Mouse (Mus musculus): Measurements from ENCODE around the gene Coq2. TPM values are rescaled to one million over a fixed set of nuclear protein-coding genes. Genes with fewer than 3 reads are reported as not detected.

The Coq2 gene
- total RNA-seq, 4 experiments from 2014 or later: 110 to 120 (median 111) TPM

GRCm38 (mm10) chr5:100621876-100622508 lies 52.9 kb downstream of the Coq2 start:
- DNase-seq (ENCODE audit: low spot score): no peak

GRCm38 (mm10) chr5:100620952-100621351 lies 54.0 kb downstream of the Coq2 start:
- DNase-seq (ENCODE audit: low spot score): no peak

DNA sequence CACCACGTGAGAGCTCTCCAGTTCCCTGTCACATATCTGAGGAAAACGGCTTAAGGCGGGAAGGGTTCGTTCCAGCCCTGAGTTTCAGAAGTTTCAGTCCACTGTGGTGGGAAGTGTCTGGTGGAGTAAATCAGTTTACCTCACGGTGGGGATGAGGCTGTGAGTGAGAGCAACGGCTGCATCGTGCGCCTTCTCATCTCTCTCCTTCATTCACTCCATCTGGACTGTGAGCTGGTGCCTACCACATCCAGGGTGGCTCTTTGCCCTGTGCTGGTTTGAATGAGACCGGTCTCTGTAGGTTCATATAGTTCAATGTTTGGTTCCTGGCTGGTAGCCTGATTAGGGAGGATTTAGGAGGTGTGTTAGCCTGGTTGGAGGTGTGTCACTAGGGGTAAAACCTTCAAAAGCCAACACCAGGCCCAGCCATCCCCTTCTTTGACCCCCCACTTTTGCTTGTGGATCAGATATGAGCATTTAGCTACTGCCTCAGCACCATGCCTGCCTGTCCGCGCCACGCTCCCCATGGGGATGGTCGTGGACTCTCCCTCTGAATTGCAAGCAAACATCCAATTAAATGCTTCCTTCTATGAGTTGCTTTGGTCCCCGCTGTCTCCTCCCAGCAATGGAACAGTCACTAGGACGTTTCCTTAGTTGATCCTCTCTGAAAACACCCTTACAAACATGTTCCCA lies 55.2 kb downstream of the Coq2 start:
- DNase-seq (ENCODE audit: low spot score): no peak

DNA sequence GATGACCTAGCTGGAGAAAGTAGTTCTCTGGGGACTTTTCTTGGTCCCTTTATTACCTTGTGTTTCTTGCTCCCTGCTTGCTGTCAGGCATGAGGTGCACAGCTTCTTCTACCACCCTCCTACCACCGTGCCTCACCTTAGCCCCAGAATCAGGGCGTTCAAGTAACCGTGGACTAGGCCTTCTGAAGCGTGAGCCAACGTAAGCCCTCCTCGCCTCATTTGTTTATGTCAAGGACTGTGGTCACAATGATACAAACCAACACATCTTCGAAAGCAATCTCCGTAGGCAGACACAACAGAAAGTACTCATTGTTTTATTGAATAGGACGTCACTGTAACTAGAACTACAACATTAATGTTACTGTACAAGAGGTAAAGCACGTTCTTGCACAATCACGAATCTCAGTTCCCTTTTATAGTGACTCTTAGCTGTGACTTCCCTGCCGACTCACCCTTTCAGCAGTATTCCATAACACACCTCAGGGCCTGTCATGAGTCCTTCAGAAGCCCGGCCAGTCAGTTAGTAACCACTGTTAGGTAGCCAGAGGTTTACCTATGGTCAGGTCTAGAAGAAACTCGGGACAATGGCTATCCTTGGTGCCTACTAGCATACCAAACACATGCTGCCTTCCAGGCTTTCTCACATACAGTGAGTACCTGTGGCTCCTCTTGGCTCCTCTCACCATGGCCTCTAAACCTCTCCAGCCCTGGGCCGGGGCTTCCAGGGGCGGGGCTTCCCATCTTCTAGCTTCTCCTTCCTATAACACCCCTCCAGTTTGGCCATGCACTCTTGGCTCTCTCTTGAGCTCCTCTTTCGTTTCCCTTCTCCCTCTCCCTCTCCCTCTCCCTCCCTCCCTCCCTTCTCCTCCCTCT lies 60.8 kb downstream of the Coq2 start:
- no peak for DNase-seq (ENCODE audit: low spot score)

- DNase-seq (ENCODE audit: low spot score): no peak
Measured at GRCm38 (mm10) chr5:100607868-100608267, 67.1 kb downstream of the Coq2 start.

GRCm38 (mm10) chr5:100607090-100607762 lies 67.7 kb downstream of the Coq2 start:
- DNase-seq (ENCODE audit: low spot score): no peak

- DNase-seq (ENCODE audit: low spot score): peak; percentile 78
Measured at GRCm38 (mm10) chr5:100605828-100606229, 69.1 kb downstream of the Coq2 start.

Other genes starting within 250 kb of the Coq2 start
- gene Lin54, start 174.5 kb downstream of the Coq2 start, total RNA-seq (2022): 10 to 100 TPM in 1 of 4 experiments, 1 to 10 TPM in 3; 7.3 to 10.3 (median 7.6) TPM
- gene Cops4, start 156.8 kb downstream of the Coq2 start, total RNA-seq (2022): 10 to 100 TPM; 82.5 to 94.0 (median 93.0) TPM
- gene Plac8, start 102.9 kb downstream of the Coq2 start, total RNA-seq (2022): 1 to 10 TPM in 3 of 4 experiments, under 1 TPM in 1; 0.50 to 2.1 (median 1.1) TPM
- gene Hpse, start 44.6 kb upstream of the Coq2 start, total RNA-seq (2022): 1 to 10 TPM in 3 of 4 experiments, under 1 TPM in 1; 0.98 to 2.6 (median 1.1) TPM
- gene Helq, start 123.5 kb upstream of the Coq2 start, total RNA-seq (2022): 1 to 10 TPM; 2.7 to 5.2 (median 2.8) TPM
- gene Mrps18c, start 123.5 kb upstream of the Coq2 start, total RNA-seq (2022): 100 to 1,000 TPM in 1 of 4 experiments, 10 to 100 TPM in 3; 78.4 to 102 (median 88.9) TPM
- gene Abraxas1, start 145.8 kb upstream of the Coq2 start, total RNA-seq (2022): 10 to 100 TPM in 2 of 4 experiments, 1 to 10 TPM in 2; 9.3 to 12.5 (median 10.1) TPM
- gene Gpat3, start 170.6 kb upstream of the Coq2 start, total RNA-seq (2022): 10 to 100 TPM; 20.5 to 28.0 (median 23.1) TPM